Comparison of ENCODE assay signal across 8 mouse cellular contexts in the genomic region with DNA sequence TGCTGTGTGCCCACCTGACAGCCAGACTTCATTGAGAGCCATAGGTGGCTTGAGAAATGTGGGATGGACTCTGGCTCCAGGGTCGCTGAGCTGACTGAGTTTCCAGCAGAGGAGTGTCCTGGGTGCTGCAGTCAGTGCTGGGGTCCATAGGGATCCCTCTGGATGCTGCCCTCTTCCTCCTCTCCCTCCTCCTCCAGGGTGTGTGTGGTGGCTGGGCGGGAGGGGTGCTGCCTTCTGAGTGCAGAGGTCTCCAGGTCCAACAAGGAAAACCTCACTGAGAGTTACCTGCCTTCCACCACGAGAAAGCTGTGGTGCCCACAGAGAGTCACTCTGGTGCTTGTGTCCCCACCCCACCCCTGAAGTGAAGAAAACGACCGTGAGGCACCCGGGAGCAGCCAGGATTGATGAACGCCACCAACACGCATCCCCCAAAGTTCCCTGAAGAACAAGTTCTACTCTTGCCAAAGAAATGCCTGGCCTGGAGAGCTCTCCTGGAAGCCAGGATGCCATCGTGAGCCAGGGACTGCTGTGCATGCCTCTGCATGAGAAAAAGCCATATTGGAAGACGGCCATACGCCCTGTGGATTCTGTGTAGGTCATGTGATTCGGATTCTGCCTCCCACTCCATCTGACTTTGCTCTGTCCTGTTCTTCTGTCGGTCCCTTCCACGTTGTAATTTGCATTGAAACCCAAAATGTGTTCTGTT. TPM values are rescaled to one million over a fixed set of nuclear protein-coding genes. Genes with fewer than 3 reads are reported as not detected.
DNase-seq lines count a peak whose midpoint lies in the region; ATAC-seq lines count a peak whose summit lies in the region.

No protein-coding gene starts in this region.

- ATAC-seq in forebrain, embryonic 13.5 days, result no peak
- peak; percentile 34; the same call in 1 of the 2 replicates for ATAC-seq in cerebellum, adult (ENCODE audit: insufficient number of reproducible peaks, low FRiP score, low TSS enrichment)
- ATAC-seq in erythroid progenitor cell, adult 5-6 weeks (replicated peaks; ENCODE audit: low FRiP score, poor library complexity, severe bottlenecking), result no peak

- H3K27ac ChIP-seq in forebrain, embryonic 13.5 days, result peak overlapping the region; percentile 74
- no peak overlapping the region for H3K27ac ChIP-seq in forebrain, embryonic 10.5 days

- H3K4me2 ChIP-seq in forebrain, embryonic 13.5 days, result no peak overlapping the region

- no peak overlapping the region for H3K9ac ChIP-seq in forebrain, embryonic 13.5 days

- H3K4me3 ChIP-seq in forebrain, embryonic 13.5 days, result no peak overlapping the region
- no peak overlapping the region for H3K4me3 ChIP-seq in forebrain, embryonic 10.5 days

- H3K36me3 ChIP-seq in forebrain, embryonic 13.5 days (ENCODE audit: poor library complexity, severe bottlenecking), result no peaks in the 10 kb centered on the region
- peaks cover 7% of the 10 kb centered on the region for H3K36me3 ChIP-seq in forebrain, embryonic 10.5 days (replicated peaks)

- DNase-seq in forebrain, embryonic 10.5 days (ENCODE audit: extremely low spot score, low spot score), result no peak
- DNase-seq in frontal cortex, postnatal 25 days (ENCODE audit: low spot score in 2 of 2), result peak; percentile 17 to 20
- DNase-seq in left cerebral cortex, adult 9 months (ENCODE audit: low spot score in 2 of 2), result peak; percentile 9 to 53
- DNase-seq in ovary, postnatal 14 days (ENCODE audit: low spot score), result no peak
- DNase-seq in embryo, embryonic 11 days, result no peak

- WGBS in forebrain, embryonic 13.5 days, result 80% methylated on average over 14 of the region's 14 CpGs
- 86% methylated on average over 14 of the region's 14 CpGs for WGBS in forebrain, embryonic 10.5 days

- no peaks in the 10 kb centered on the region for H3K27me3 ChIP-seq in forebrain, embryonic 13.5 days
- H3K27me3 ChIP-seq in forebrain, embryonic 10.5 days (ENCODE audit: poor library complexity, severe bottlenecking), result no peaks in the 10 kb centered on the region

- peaks cover 22% of the 10 kb centered on the region for H3K4me1 ChIP-seq in forebrain, embryonic 13.5 days
- H3K4me1 ChIP-seq in forebrain, embryonic 10.5 days, result 0 out of 2 replicates have a peak, but pooled peaks cover 4% of the 10 kb centered on the region

- no peaks in the 10 kb centered on the region for H3K9me3 ChIP-seq in forebrain, embryonic 13.5 days (replicated peaks)
- no peaks in the 10 kb centered on the region for H3K9me3 ChIP-seq in forebrain, embryonic 10.5 days

RNA-seq across cellular contexts. Expression of a gene that starts 46.1 kb away (rescaled TPM):
- not detected in 2 replicates for polyA plus RNA-seq in forebrain, embryonic 13.5 days (2015; fragmentation: Nextera tagmentation; extraction: Ambion mirVana)
- not detected in 2 replicates for polyA plus RNA-seq in forebrain, embryonic 10.5 days (2016; fragmentation: Nextera tagmentation; extraction: Ambion mirVana)
- 101 and 177 TPM in 2 replicates for total RNA-seq in erythroid progenitor cell, adult 5-6 weeks (2015; ENCODE audit: low replicate concordance)
- total RNA-seq in erythroid progenitor cell, adult 5-6 weeks (2017; ENCODE audit: low replicate concordance), result 56.2 and 62.5 TPM in 2 replicates

Comparison
In these comparisons a context has a peak if more than half of its experiments do, and no peak if none do; other contexts are left out.
1. DNase-seq: peak in frontal cortex, postnatal 25 days (2 of 2) and left cerebral cortex, adult 9 months (2 of 2); none in forebrain, embryonic 10.5 days (single experiment), ovary, postnatal 14 days (single experiment) and embryo, embryonic 11 days (single experiment).